Mouse (Mus musculus): Measurements from ENCODE around the gene Spint5. TPM values are rescaled to one million over a fixed set of nuclear protein-coding genes. Genes with fewer than 3 reads are reported as not detected.

Spint5 gene
- polyA plus RNA-seq (2012; rRNA removed): not detected in 2 replicates

GRCm38 (mm10) chr2:164715005-164715404 lies at the start of gene Spint5:
Gene Spint5 (plus strand): TSS chr2:164715305.
- no peak for TF ChIP-seq CTCF (IDR thresholded peaks at IDR 0.05; ENCODE audit: borderline replicate concordance, extremely low read depth, insufficient read depth, insufficient read length)
- TF ChIP-seq POLR2A (IDR thresholded peaks at IDR 0.05; ENCODE audit: borderline replicate concordance, extremely low read depth, insufficient read depth, insufficient read length, poor library complexity, severe bottlenecking): no peak
- no peak for DNase-seq (ENCODE audit: low read depth)

GRCm38 (mm10) chr2:164670261-164670660 lies 44.8 kb upstream of the Spint5 start:
- no peak for TF ChIP-seq CTCF (IDR thresholded peaks at IDR 0.05; ENCODE audit: borderline replicate concordance, extremely low read depth, insufficient read depth, insufficient read length)
- TF ChIP-seq POLR2A (IDR thresholded peaks at IDR 0.05; ENCODE audit: borderline replicate concordance, extremely low read depth, insufficient read depth, insufficient read length, poor library complexity, severe bottlenecking): no peak
- no peak for DNase-seq (ENCODE audit: low read depth)

GRCm38 (mm10) chr2:164670938-164671337 lies 44.2 kb upstream of the Spint5 start:
- TF ChIP-seq CTCF (IDR thresholded peaks at IDR 0.05; ENCODE audit: borderline replicate concordance, extremely low read depth, insufficient read depth, insufficient read length) (no peak), POLR2A (IDR thresholded peaks at IDR 0.05; ENCODE audit: borderline replicate concordance, extremely low read depth, insufficient read depth, insufficient read length, poor library complexity, severe bottlenecking) (no peak)
- no peak for DNase-seq (ENCODE audit: low read depth)

GRCm38 (mm10) chr2:164673987-164674386 lies 41.1 kb upstream of the Spint5 start, which contains the start of gene Wfdc11:
Gene Wfdc11 (minus strand): TSS chr2:164674087.
- no peak for DNase-seq (ENCODE audit: low read depth)
- TF ChIP-seq CTCF (IDR thresholded peaks at IDR 0.05; ENCODE audit: borderline replicate concordance, extremely low read depth, insufficient read depth, insufficient read length): no peak
- TF ChIP-seq POLR2A (IDR thresholded peaks at IDR 0.05; ENCODE audit: borderline replicate concordance, extremely low read depth, insufficient read depth, insufficient read length, poor library complexity, severe bottlenecking): no peak

GRCm38 (mm10) chr2:164676103-164676502 lies 39.0 kb upstream of the Spint5 start:
- peak; percentile 34; the same call in 1 of the 2 replicates for TF ChIP-seq CTCF (IDR thresholded peaks at IDR 0.05; ENCODE audit: borderline replicate concordance, extremely low read depth, insufficient read depth, insufficient read length)
- no peak for TF ChIP-seq POLR2A (IDR thresholded peaks at IDR 0.05; ENCODE audit: borderline replicate concordance, extremely low read depth, insufficient read depth, insufficient read length, poor library complexity, severe bottlenecking)
- DNase-seq (ENCODE audit: low read depth): no peak

- DNase-seq (ENCODE audit: low read depth): no peak
- TF ChIP-seq CTCF (IDR thresholded peaks at IDR 0.05; ENCODE audit: borderline replicate concordance, extremely low read depth, insufficient read depth, insufficient read length): no peak
- TF ChIP-seq POLR2A (IDR thresholded peaks at IDR 0.05; ENCODE audit: borderline replicate concordance, extremely low read depth, insufficient read depth, insufficient read length, poor library complexity, severe bottlenecking): no peak
These were observed 38.0 kb upstream of the Spint5 start for GRCm38 (mm10) chr2:164676916-164677685.

GRCm38 (mm10) chr2:164678848-164679625 lies 36.1 kb upstream of the Spint5 start:
- peak; percentile 83 for DNase-seq (ENCODE audit: low read depth)
- TF ChIP-seq CTCF (IDR thresholded peaks at IDR 0.05; ENCODE audit: borderline replicate concordance, extremely low read depth, insufficient read depth, insufficient read length) (peak; percentile 75), POLR2A (IDR thresholded peaks at IDR 0.05; ENCODE audit: borderline replicate concordance, extremely low read depth, insufficient read depth, insufficient read length, poor library complexity, severe bottlenecking) (no peak)

GRCm38 (mm10) chr2:164679906-164680305 lies 35.2 kb upstream of the Spint5 start:
- TF ChIP-seq CTCF (IDR thresholded peaks at IDR 0.05; ENCODE audit: borderline replicate concordance, extremely low read depth, insufficient read depth, insufficient read length) (no peak), POLR2A (IDR thresholded peaks at IDR 0.05; ENCODE audit: borderline replicate concordance, extremely low read depth, insufficient read depth, insufficient read length, poor library complexity, severe bottlenecking) (no peak)
- DNase-seq (ENCODE audit: low read depth): no peak

GRCm38 (mm10) chr2:164684807-164685206 lies 30.3 kb upstream of the Spint5 start, which contains the start of gene Wfdc13:
Gene Wfdc13 (plus strand): TSS chr2:164685107.
- TF ChIP-seq CTCF (IDR thresholded peaks at IDR 0.05; ENCODE audit: borderline replicate concordance, extremely low read depth, insufficient read depth, insufficient read length): no peak
- no peak for TF ChIP-seq POLR2A (IDR thresholded peaks at IDR 0.05; ENCODE audit: borderline replicate concordance, extremely low read depth, insufficient read depth, insufficient read length, poor library complexity, severe bottlenecking)
- no peak for DNase-seq (ENCODE audit: low read depth)

GRCm38 (mm10) chr2:164698201-164698600 lies 16.9 kb upstream of the Spint5 start, which contains the start of gene Spint4:
Gene Spint4 (plus strand): TSS chr2:164698501.
- DNase-seq (ENCODE audit: low read depth): no peak
- no peak for TF ChIP-seq POLR2A (IDR thresholded peaks at IDR 0.05; ENCODE audit: borderline replicate concordance, extremely low read depth, insufficient read depth, insufficient read length, poor library complexity, severe bottlenecking)
- TF ChIP-seq CTCF (IDR thresholded peaks at IDR 0.05; ENCODE audit: borderline replicate concordance, extremely low read depth, insufficient read depth, insufficient read length): no peak

- no peak for DNase-seq (ENCODE audit: low read depth)
- TF ChIP-seq POLR2A (IDR thresholded peaks at IDR 0.05; ENCODE audit: borderline replicate concordance, extremely low read depth, insufficient read depth, insufficient read length, poor library complexity, severe bottlenecking) (no peak), CTCF (IDR thresholded peaks at IDR 0.05; ENCODE audit: borderline replicate concordance, extremely low read depth, insufficient read depth, insufficient read length) (no peak)
These were observed 14.1 kb upstream of the Spint5 start for GRCm38 (mm10) chr2:164700959-164701358.

Data from brain, embryonic 14.5 days (tissue).